Mouse (Mus musculus): Measurements from ENCODE around the gene Rnase11. TPM values are rescaled to one million over a fixed set of nuclear protein-coding genes. Genes with fewer than 3 reads are reported as not detected.

Gene Rnase11
- not detected in 2 replicates for polyA plus RNA-seq (2012; ENCODE audit: low replicate concordance)

DNA sequence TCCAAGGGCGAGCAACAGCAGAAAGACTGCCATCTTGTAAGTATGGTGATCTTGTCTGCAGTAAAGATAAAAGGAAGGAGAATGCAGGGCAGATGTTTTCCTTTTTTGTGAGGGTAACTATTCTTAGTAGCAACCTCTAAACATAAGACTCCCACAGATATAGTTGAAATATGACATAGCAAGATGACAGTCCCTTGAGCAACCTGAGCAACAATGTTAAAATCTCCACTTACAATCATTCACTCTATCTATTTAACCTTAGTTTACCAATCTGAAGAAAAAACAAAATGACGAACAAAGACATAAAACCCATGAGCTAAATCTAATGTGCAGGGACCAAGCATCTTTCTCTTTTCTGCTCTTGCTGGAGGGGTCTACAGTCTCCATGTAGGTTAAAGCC, at the start of gene Rnase11:
Gene Rnase11, minus strand, starts transcription at position 101 of the 400 bp plus-strand sequence.

DNA sequence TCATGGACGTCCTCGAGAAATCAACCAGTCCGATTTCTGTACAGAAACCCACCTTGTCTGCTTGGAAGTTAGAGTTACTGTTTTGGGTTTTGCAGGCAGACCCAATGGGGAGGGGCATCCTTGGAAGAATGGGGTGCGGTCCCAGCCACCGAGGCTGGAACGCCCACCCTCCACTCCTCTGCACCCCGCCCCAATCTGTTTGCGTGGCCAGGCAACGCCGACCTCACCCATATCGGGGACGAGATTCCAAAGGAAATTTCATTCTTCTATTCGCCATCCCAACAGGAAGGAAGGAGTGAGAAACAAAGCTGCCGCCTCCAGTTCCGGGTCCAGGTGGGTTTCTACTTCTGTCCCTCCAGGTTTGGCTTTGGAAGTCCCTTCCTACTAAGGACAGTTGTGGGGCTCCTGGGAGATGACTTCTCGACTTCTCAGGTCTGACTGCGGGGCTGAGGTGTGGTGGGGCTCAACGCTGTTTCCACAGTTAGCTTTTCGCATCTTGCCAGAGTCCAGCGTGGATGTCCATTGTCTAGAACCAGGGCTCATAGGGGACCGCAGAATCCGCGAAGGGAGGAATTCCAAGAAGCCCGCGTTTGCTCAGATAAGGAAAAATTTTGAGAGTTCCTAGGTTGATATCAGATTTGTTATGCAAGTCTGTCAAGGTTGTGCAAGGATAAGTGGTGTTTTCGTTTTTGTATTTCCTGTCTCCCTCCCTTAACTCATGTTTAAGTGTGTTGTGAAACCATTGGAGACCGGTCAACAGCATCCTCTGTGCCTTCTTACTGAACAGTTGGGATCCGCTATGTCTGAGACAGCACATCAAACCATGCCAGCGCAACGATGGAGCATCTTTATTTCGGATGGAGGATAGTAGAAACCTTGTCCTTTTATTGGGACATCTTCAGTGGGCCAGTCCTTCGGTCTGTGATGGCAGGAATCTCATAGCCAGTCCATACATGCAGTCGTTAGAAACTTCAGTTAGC, 41.2 kb upstream of the Rnase11 start, which contains the start of the genes Rnase4 and Ang:
Gene Rnase4, plus strand, starts transcription at position 157 of the 980 bp plus-strand sequence.
Gene Ang, plus strand, starts transcription at position 230 of the 980 bp plus-strand sequence.

GRCm38 (mm10) chr14:51074335-51074734, 24.4 kb upstream of the Rnase11 start, which contains the start of gene Olfr750:
TSS of gene Olfr750 (minus strand) at chr14:51074435.

GRCm38 (mm10) chr14:51057401-51057831, 7.5 kb upstream of the Rnase11 start, which contains the start of gene Rnase12:
TSS of gene Rnase12 (minus strand) at chr14:51057661.

DNA sequence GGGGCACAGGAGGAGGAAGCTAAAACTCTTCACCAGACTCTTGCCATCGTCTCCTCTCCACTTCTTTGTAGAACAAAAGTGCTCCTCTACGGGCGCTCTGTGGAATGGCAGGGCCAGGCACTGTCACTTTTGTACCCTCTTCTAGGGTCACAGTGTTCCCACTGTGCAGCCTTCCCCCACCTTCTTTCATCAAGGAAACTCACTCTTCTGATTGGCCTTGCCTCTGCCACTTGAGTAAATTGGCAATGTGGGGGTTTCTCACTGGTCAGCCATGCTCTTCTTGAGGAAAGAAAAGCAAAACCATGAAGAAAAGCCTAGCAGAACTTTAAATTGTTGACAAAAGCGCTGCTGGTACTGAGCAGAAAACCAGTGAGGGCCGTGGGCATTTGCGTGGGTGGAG, 8.2 kb downstream of the Rnase11 start, which contains the start of gene Rnase9:
Gene Rnase9, minus strand, starts transcription at position 101 of the 400 bp plus-strand sequence.

GRCm38 (mm10) chr14:51007152-51007801, 42.7 kb downstream of the Rnase11 start, which contains the start of gene Rnase10:
TSS of gene Rnase10 (plus strand) at chr14:51007751.

Other genes starting within 250 kb of the Rnase11 start
- gene Ccnb1ip1, start 242.4 kb downstream of the Rnase11 start, polyA plus RNA-seq (2012; ENCODE audit: low replicate concordance), result 0.25 TPM in 1 of 2 replicates, not detected in the other
- 3.1 and 4.2 TPM in 2 replicates for gene Parp2, start 242.3 kb downstream of the Rnase11 start, polyA plus RNA-seq (2012; ENCODE audit: low replicate concordance)
- gene Tep1, start 179.6 kb downstream of the Rnase11 start, polyA plus RNA-seq (2012; ENCODE audit: low replicate concordance), result 8.1 and 9.7 TPM in 2 replicates
- 0.11 and 0.61 TPM in 2 replicates for gene Klhl33, start 152.7 kb downstream of the Rnase11 start, polyA plus RNA-seq (2012; ENCODE audit: low replicate concordance)
- gene Osgep, start 125.3 kb downstream of the Rnase11 start, polyA plus RNA-seq (2012; ENCODE audit: low replicate concordance), result 23.9 and 61.6 TPM in 2 replicates
- gene Apex1, start 125.2 kb downstream of the Rnase11 start, polyA plus RNA-seq (2012; ENCODE audit: low replicate concordance), result 20.9 and 45.6 TPM in 2 replicates
- gene Pip4p1, start 119.3 kb downstream of the Rnase11 start, polyA plus RNA-seq (2012; ENCODE audit: low replicate concordance), result 151 and 508 TPM in 2 replicates
- 1.7 and 1.8 TPM in 2 replicates for gene Pnp, start 119.1 kb downstream of the Rnase11 start, polyA plus RNA-seq (2012; ENCODE audit: low replicate concordance)
- 1.7 TPM in 1 of 2 replicates, not detected in the other for gene Gm49342, start 105.6 kb downstream of the Rnase11 start, polyA plus RNA-seq (2012; ENCODE audit: low replicate concordance)
- gene Pnp2, start 94.2 kb downstream of the Rnase11 start, polyA plus RNA-seq (2012; ENCODE audit: low replicate concordance), result not detected in 2 replicates
- not detected in 2 replicates for gene Rnase10, start 42.4 kb downstream of the Rnase11 start, polyA plus RNA-seq (2012; ENCODE audit: low replicate concordance)
- not detected in 2 replicates for gene Rnase9, start 8.3 kb downstream of the Rnase11 start, polyA plus RNA-seq (2012; ENCODE audit: low replicate concordance)
- 0.40 TPM in 1 of 2 replicates, not detected in the other for gene Rnase12, start 7.5 kb upstream of the Rnase11 start, polyA plus RNA-seq (2012; ENCODE audit: low replicate concordance)
- gene Olfr750, start 24.3 kb upstream of the Rnase11 start, polyA plus RNA-seq (2012; ENCODE audit: low replicate concordance), result not detected in 2 replicates
- gene Rnase4, start 40.9 kb upstream of the Rnase11 start, polyA plus RNA-seq (2012; ENCODE audit: low replicate concordance), result 0.76 and 1.6 TPM in 2 replicates
- gene Ang, start 41.0 kb upstream of the Rnase11 start, polyA plus RNA-seq (2012; ENCODE audit: low replicate concordance), result 0.21 TPM in 1 of 2 replicates, not detected in the other
- gene Eddm3b, start 64.3 kb upstream of the Rnase11 start, polyA plus RNA-seq (2012; ENCODE audit: low replicate concordance), result not detected in 2 replicates
- 7.7 and 15.1 TPM in 2 replicates for gene Rnase6, start 73.7 kb upstream of the Rnase11 start, polyA plus RNA-seq (2012; ENCODE audit: low replicate concordance)
- gene Rnase1, start 96.6 kb upstream of the Rnase11 start, polyA plus RNA-seq (2012; ENCODE audit: low replicate concordance), result not detected in 2 replicates
- gene Rnase2b, start 112.1 kb upstream of the Rnase11 start, polyA plus RNA-seq (2012; ENCODE audit: low replicate concordance), result not detected in 2 replicates
- gene Ang2, start 149.0 kb upstream of the Rnase11 start, polyA plus RNA-seq (2012; ENCODE audit: low replicate concordance), result not detected in 2 replicates
- gene Ear14, start 153.2 kb upstream of the Rnase11 start, polyA plus RNA-seq (2012; ENCODE audit: low replicate concordance), result not detected in 2 replicates
- not detected in 2 replicates for gene Rnase2a, start 205.9 kb upstream of the Rnase11 start, polyA plus RNA-seq (2012; ENCODE audit: low replicate concordance)